12 mouse cellular contexts compared by ENCODE assay signal in genomic region chr17:46310515-46310914, GRCm38 (mm10). TPM values are rescaled to one million over a fixed set of nuclear protein-coding genes. Genes with fewer than 3 reads are reported as not detected.
"Had no signal": no experiment of that assay in that cellular context is flagged by ENCODE, and none has a peak within 500 bp of the region (broad histone marks: within the 10 kb centered on the region; RNA-seq: fewer than 3 reads in every experiment).

No protein-coding gene starts in this region.

- H3K27ac ChIP-seq: left cerebral cortex, adult 2 months; limb, embryonic 10.5 days; liver, embryonic 15.5 days; midbrain, embryonic 12.5 days; neural tube, embryonic 13.5 days had no signal

- H3K9me3 ChIP-seq: limb, embryonic 10.5 days; liver, embryonic 15.5 days; midbrain, embryonic 12.5 days; neural tube, embryonic 13.5 days had no signal

- H3K9ac ChIP-seq: liver, embryonic 15.5 days; midbrain, embryonic 12.5 days; neural tube, embryonic 13.5 days had no signal

- H3K4me1 ChIP-seq: liver, embryonic 15.5 days; midbrain, embryonic 12.5 days; neural tube, embryonic 13.5 days had no signal

- ATAC-seq: lung, postnatal 0 days had no signal

- H3K36me3 ChIP-seq: limb, embryonic 10.5 days; liver, embryonic 15.5 days had no signal

- H3K4me2 ChIP-seq: liver, embryonic 11.5 days; liver, embryonic 15.5 days; midbrain, embryonic 12.5 days; neural tube, embryonic 13.5 days had no signal

- DNase-seq: lung, adult 2 months; lung, postnatal 4 days; right cerebral cortex, postnatal 14 days; thymus, postnatal 36 days had no signal

- H3K27me3 ChIP-seq: liver, embryonic 15.5 days; midbrain, embryonic 12.5 days; neural tube, embryonic 13.5 days had no signal

- H3K4me3 ChIP-seq: left cerebral cortex, adult 2 months; limb, embryonic 10.5 days; liver, embryonic 15.5 days; midbrain, embryonic 12.5 days; neural tube, embryonic 13.5 days had no signal

RNA-seq across cellular contexts. Expression of gene Dlk2, which starts 13.3 kb away (rescaled TPM):
- total RNA-seq: megakaryocyte-erythroid progenitor cell, adult 5-6 weeks had no signal
- polyA plus RNA-seq: liver, embryonic 15.5 days had no signal

RNA-seq across cellular contexts. Expression of gene Lrrc73, which starts 57.2 kb away (rescaled TPM):
- polyA plus RNA-seq: liver, embryonic 15.5 days had no signal
